Mouse (Mus musculus): ENCODE measurements around the gene Knop1.

Gene Knop1

GRCm38 (mm10) chr7:118855877-118856304 lies at the start of gene Knop1:
Gene Knop1 (minus strand): TSS chr7:118856254.
- no peak for DNase-seq (ENCODE audit: low spot score in 2 of 2)

- DNase-seq (ENCODE audit: low spot score in 2 of 2) = no peak
These were observed 48.5 kb upstream of the Knop1 start for GRCm38 (mm10) chr7:118904530-118904929.

GRCm38 (mm10) chr7:118903879-118904278 lies 47.8 kb upstream of the Knop1 start:
- DNase-seq (ENCODE audit: low spot score in 2 of 2) = no peak

GRCm38 (mm10) chr7:118902944-118903343 lies 46.9 kb upstream of the Knop1 start:
- DNase-seq (ENCODE audit: low spot score in 2 of 2) = no peak

- no peak for DNase-seq (ENCODE audit: low spot score in 2 of 2)
These were observed 44.0 kb upstream of the Knop1 start for GRCm38 (mm10) chr7:118900090-118900489.

GRCm38 (mm10) chr7:118898063-118898462 lies 42.0 kb upstream of the Knop1 start:
- DNase-seq (ENCODE audit: low spot score in 2 of 2) = no peak

GRCm38 (mm10) chr7:118895469-118896450 lies 39.7 kb upstream of the Knop1 start:
- no peak for DNase-seq (ENCODE audit: low spot score in 2 of 2)

- no peak for DNase-seq (ENCODE audit: low spot score in 2 of 2)
These were observed 33.1 kb upstream of the Knop1 start for GRCm38 (mm10) chr7:118889046-118889680.

- no peak for DNase-seq (ENCODE audit: low spot score in 2 of 2)
These were observed 31.4 kb upstream of the Knop1 start for GRCm38 (mm10) chr7:118887303-118888055.

- DNase-seq (ENCODE audit: low spot score in 2 of 2) = no peak
These were observed 28.9 kb upstream of the Knop1 start for GRCm38 (mm10) chr7:118884969-118885368.

- no peak for DNase-seq (ENCODE audit: low spot score in 2 of 2)
These were observed 27.9 kb upstream of the Knop1 start for GRCm38 (mm10) chr7:118883957-118884356.

GRCm38 (mm10) chr7:118879466-118880029 lies 23.5 kb upstream of the Knop1 start:
- no peak for DNase-seq (ENCODE audit: low spot score in 2 of 2)

- DNase-seq (ENCODE audit: low spot score in 2 of 2) = no peak
These were observed 9.3 kb upstream of the Knop1 start for GRCm38 (mm10) chr7:118865362-118865761.

- no peak for DNase-seq (ENCODE audit: low spot score in 2 of 2)
These were observed 2.6 kb upstream of the Knop1 start for GRCm38 (mm10) chr7:118858640-118859039.

- peak; percentile 84 to 86 for DNase-seq (ENCODE audit: low spot score in 2 of 2)
These were observed 730 bp downstream of the Knop1 start, which contains the start of gene Iqck for GRCm38 (mm10) chr7:118855171-118855876. Gene Iqck (plus strand): TSS chr7:118855752.

GRCm38 (mm10) chr7:118854606-118855005 lies 1.4 kb downstream of the Knop1 start:
- no peak for DNase-seq (ENCODE audit: low spot score in 2 of 2)

GRCm38 (mm10) chr7:118852611-118853010 lies 3.4 kb downstream of the Knop1 start:
- DNase-seq (ENCODE audit: low spot score in 2 of 2) = no peak

- DNase-seq (ENCODE audit: low spot score in 2 of 2) = no peak
These were observed 4.5 kb downstream of the Knop1 start for GRCm38 (mm10) chr7:118851571-118851970.

GRCm38 (mm10) chr7:118850676-118851290 lies 5.3 kb downstream of the Knop1 start:
- DNase-seq (ENCODE audit: low spot score in 2 of 2) = no peak

GRCm38 (mm10) chr7:118849543-118850250 lies 6.4 kb downstream of the Knop1 start:
- DNase-seq (ENCODE audit: low spot score in 2 of 2) = no peak
